Mouse (Mus musculus): ENCODE measurements around the gene Unc119b.
"Not testable (repeated sequence)": the region's sequence is repeated elsewhere in the genome, so short reads cannot be mapped to it uniquely, and the experiment has no call there.

DNA sequence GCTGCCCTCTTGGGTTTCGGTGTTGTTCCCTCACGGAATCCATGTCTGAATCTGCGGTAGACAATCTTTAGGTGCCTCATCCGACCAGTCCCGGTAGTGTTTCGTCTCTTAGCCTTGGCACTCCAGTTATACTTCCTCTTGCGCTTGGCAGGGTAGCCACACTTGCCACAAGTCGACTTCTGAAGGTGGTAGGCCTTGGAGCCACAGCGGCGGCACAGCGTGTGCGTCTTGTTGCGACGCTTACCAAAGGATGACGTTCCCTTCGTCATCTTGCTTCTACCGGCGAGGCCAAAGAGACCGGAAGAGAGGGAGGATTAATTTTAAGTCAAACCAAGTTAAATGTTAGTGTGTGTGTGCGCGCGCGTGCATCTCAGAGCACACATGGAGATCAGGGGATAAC is 31.5 kb downstream of the Unc119b start:
- TF ChIP-seq EP300, CTCF (IDR thresholded peaks at IDR 0.05; ENCODE audit: low read depth): not testable (repeated sequence)

All from liver, postnatal 0 days (tissue).